ENCODE assay signal across 8 mouse cellular contexts in the genomic region with DNA sequence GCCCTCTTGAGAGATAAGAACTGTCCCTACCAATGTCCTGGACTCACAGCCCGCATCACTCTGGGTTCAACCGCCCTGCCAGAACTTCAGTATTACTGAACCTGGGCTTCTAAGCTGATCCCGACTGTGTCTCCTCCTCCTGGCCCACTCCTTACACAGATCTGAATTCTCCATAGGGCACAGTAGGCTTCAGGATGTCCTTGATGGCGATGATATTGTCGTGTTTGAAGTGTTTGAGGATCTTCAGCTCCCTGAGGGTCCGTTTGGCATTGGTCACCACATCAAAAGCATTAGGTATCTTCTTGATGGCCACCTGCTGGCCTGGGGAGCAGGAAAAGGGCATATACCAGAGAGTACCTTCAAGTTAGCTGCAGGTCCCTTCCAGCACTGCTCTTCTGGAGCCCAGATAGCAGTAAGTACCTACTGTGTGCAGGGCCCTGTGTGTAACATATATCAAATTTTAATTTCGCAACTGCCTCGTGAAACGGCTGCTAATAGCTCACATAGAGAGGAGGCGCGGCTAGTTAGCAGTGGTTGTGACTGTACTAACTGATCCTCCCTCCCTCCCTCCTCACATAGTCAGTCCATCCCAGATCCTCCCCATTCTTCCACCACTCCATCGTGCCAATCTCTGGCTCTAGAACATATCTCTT. TPM values are rescaled to one million over a fixed set of nuclear protein-coding genes. Genes with fewer than 3 reads are reported as not detected.
DNase-seq lines count a peak whose midpoint lies in the region; ATAC-seq and TF ChIP-seq lines count a peak whose summit lies in the region.
"Had no signal": no experiment of that assay in that cellular context is flagged by ENCODE, and none has a peak within 500 bp of the region (broad histone marks: within the 10 kb centered on the region; RNA-seq: fewer than 3 reads in every experiment).

No protein-coding gene starts in this region.

- TF ChIP-seq CTCF in lung, embryonic 14.5 days (IDR thresholded peaks at IDR 0.05; ENCODE audit: low read depth), result no peak
- no peak for TF ChIP-seq CTCF in embryonic fibroblast, embryonic 13.5 days (IDR thresholded peaks at IDR 0.05; ENCODE audit: borderline replicate concordance, insufficient read depth, low read length)
- 0 out of 2 replicates have a peak, but pooled peaks have one; percentile 8 for TF ChIP-seq CTCF in intestine, postnatal 0 days (IDR thresholded peaks at IDR 0.05; ENCODE audit: low read depth)

- DNase-seq in lung, embryonic 14.5 days, result no peak
- no peak for DNase-seq in lung, postnatal 36 days
- DNase-seq in retina, embryonic 14.5 days (ENCODE audit: low spot score), result no peak
- no peak for DNase-seq in testis, postnatal 14 days (ENCODE audit: low spot score)

- peak overlapping the region; percentile 75 for H3K4me3 ChIP-seq in lung, embryonic 14.5 days (ENCODE audit: low read depth, low read length)
- H3K4me3 ChIP-seq in embryonic fibroblast, embryonic 13.5 days (ENCODE audit: insufficient read depth, low read length), result peak overlapping the region; percentile 85
- peak overlapping the region; percentile 90 for H3K4me3 ChIP-seq in intestine, postnatal 0 days (ENCODE audit: low read depth, low read length)
- peak overlapping the region; percentile 70 for H3K4me3 ChIP-seq in neural tube, embryonic 14.5 days (ENCODE audit: low read depth, low read length)

- H3K4me2 ChIP-seq in lung, embryonic 14.5 days, result peak overlapping the region; percentile 82
- H3K4me2 ChIP-seq in intestine, postnatal 0 days (replicated peaks; ENCODE audit: low read depth), result peak overlapping the region; percentile 82
- H3K4me2 ChIP-seq in neural tube, embryonic 14.5 days (ENCODE audit: low read depth, low read length), result peak overlapping the region; percentile 51

- 0 out of 2 replicates have a peak, but pooled peaks cover 11% of the 10 kb centered on the region for H3K4me1 ChIP-seq in lung, embryonic 14.5 days (ENCODE audit: insufficient read depth)
- H3K4me1 ChIP-seq in embryonic fibroblast, embryonic 13.5 days (ENCODE audit: control insufficient read depth, insufficient read depth, low read length), result no peaks in the 10 kb centered on the region
- H3K4me1 ChIP-seq in intestine, postnatal 0 days (replicated peaks; ENCODE audit: control insufficient read depth, insufficient read depth, low read length), result 0 out of 2 replicates have a peak, but pooled peaks cover 13% of the 10 kb centered on the region
- H3K4me1 ChIP-seq in neural tube, embryonic 14.5 days (ENCODE audit: control insufficient read depth, insufficient read depth, low read length), result peaks cover 7% of the 10 kb centered on the region

- H3K27me3 ChIP-seq in lung, embryonic 14.5 days (ENCODE audit: insufficient read depth, low read length), result no peaks in the 10 kb centered on the region
- H3K27me3 ChIP-seq in intestine, postnatal 0 days (replicated peaks; ENCODE audit: control insufficient read depth, insufficient read depth, low read length), result no peaks in the 10 kb centered on the region
- no peaks in the 10 kb centered on the region for H3K27me3 ChIP-seq in neural tube, embryonic 14.5 days (ENCODE audit: control insufficient read depth, insufficient read depth, low read length)

- peak overlapping the region; percentile 88; the same call in 1 of the 2 replicates for H3K27ac ChIP-seq in lung, embryonic 14.5 days (ENCODE audit: low read depth)
- H3K27ac ChIP-seq in embryonic fibroblast, embryonic 13.5 days (ENCODE audit: insufficient read depth, low read length), result no peak overlapping the region
- no peak overlapping the region for H3K27ac ChIP-seq in intestine, postnatal 0 days (ENCODE audit: low read depth, low read length)
- peak overlapping the region; percentile 88; the same call in 1 of the 2 replicates for H3K27ac ChIP-seq in neural tube, embryonic 14.5 days (ENCODE audit: low read depth, low read length)

- TF ChIP-seq POLR2A in embryonic fibroblast, embryonic 13.5 days (IDR thresholded peaks at IDR 0.05; ENCODE audit: low read depth, low read length), result no peak

- H3K9me3 ChIP-seq in lung, embryonic 14.5 days (ENCODE audit: low read depth, low read length), result no peaks in the 10 kb centered on the region
- no peaks in the 10 kb centered on the region for H3K9me3 ChIP-seq in intestine, postnatal 0 days (ENCODE audit: control insufficient read depth)
- no peaks in the 10 kb centered on the region for H3K9me3 ChIP-seq in neural tube, embryonic 14.5 days (ENCODE audit: control insufficient read depth, low read length)

- H3K36me3 ChIP-seq in lung, embryonic 14.5 days (ENCODE audit: insufficient read depth), result peaks cover 50% of the 10 kb centered on the region
- peaks cover 38% of the 10 kb centered on the region for H3K36me3 ChIP-seq in intestine, postnatal 0 days (ENCODE audit: control insufficient read depth, insufficient read depth)
- H3K36me3 ChIP-seq in neural tube, embryonic 14.5 days (ENCODE audit: control insufficient read depth, insufficient read depth, low read length), result peaks cover 31% of the 10 kb centered on the region

- 55% methylated on average over 12 of the region's 12 CpGs for WGBS in lung, embryonic 14.5 days
- 61% methylated on average over 12 of the region's 12 CpGs for WGBS in intestine, postnatal 0 days
- WGBS in neural tube, embryonic 14.5 days, result 74% methylated on average over 12 of the region's 12 CpGs

- H3K9ac ChIP-seq in lung, embryonic 14.5 days, result peak overlapping the region; percentile 78
- peak overlapping the region; percentile 69 for H3K9ac ChIP-seq in intestine, postnatal 0 days (ENCODE audit: low read depth, low read length)
- peak overlapping the region; percentile 84 for H3K9ac ChIP-seq in neural tube, embryonic 14.5 days (replicated peaks; ENCODE audit: low read depth, low read length)

- no peak for ATAC-seq in lung, embryonic 14.5 days (ENCODE audit: insufficient read depth)
- no peak for ATAC-seq in intestine, postnatal 0 days
- ATAC-seq in neural tube, embryonic 14.5 days (ENCODE audit: low read depth), result no peak

RNA-seq across cellular contexts. Expression of a gene that starts 1.3 kb away (rescaled TPM):
- polyA plus RNA-seq in lung, embryonic 14.5 days (2014; fragmentation: Nextera tagmentation; extraction: Ambion mirVana), result 62.8 and 69.6 TPM in 2 replicates
- polyA plus RNA-seq in embryonic fibroblast, embryonic 13.5 days (2011; ENCODE audit: insufficient read length, low read depth, missing spikeins), result 28.3 and 35.6 TPM in 2 replicates
- polyA plus RNA-seq in intestine, postnatal 0 days (2015; fragmentation: Nextera tagmentation; extraction: Ambion mirVana), result 14.5 and 16.2 TPM in 2 replicates
- 52.8 and 65.7 TPM in 2 replicates for polyA plus RNA-seq in neural tube, embryonic 14.5 days (2014; fragmentation: Nextera tagmentation; extraction: Ambion mirVana)

RNA-seq across cellular contexts. Expression of a gene that starts 7.6 kb away (rescaled TPM):
- 615 and 660 TPM in 2 replicates for polyA plus RNA-seq in lung, embryonic 14.5 days (2014; fragmentation: Nextera tagmentation; extraction: Ambion mirVana)
- 140 and 530 TPM in 2 replicates for polyA plus RNA-seq in embryonic fibroblast, embryonic 13.5 days (2011; ENCODE audit: insufficient read length, low read depth, missing spikeins)
- 78.2 and 97.0 TPM in 2 replicates for polyA plus RNA-seq in intestine, postnatal 0 days (2015; fragmentation: Nextera tagmentation; extraction: Ambion mirVana)
- polyA plus RNA-seq in neural tube, embryonic 14.5 days (2014; fragmentation: Nextera tagmentation; extraction: Ambion mirVana), result 6.1 and 52.7 TPM in 2 replicates
- polyA plus RNA-seq: activated CD4-positive, CD25-positive, alpha-beta regulatory T cell, adult 4 months had no signal

RNA-seq across cellular contexts. Expression of a gene that starts 12.1 kb away (rescaled TPM):
- 48.9 and 54.1 TPM in 2 replicates for polyA plus RNA-seq in lung, embryonic 14.5 days (2014; fragmentation: Nextera tagmentation; extraction: Ambion mirVana)
- polyA plus RNA-seq in embryonic fibroblast, embryonic 13.5 days (2011; ENCODE audit: insufficient read length, low read depth, missing spikeins), result 18.4 and 23.8 TPM in 2 replicates
- polyA plus RNA-seq in intestine, postnatal 0 days (2015; fragmentation: Nextera tagmentation; extraction: Ambion mirVana), result 6.1 TPM in 2 replicates
- 35.6 and 36.9 TPM in 2 replicates for polyA plus RNA-seq in neural tube, embryonic 14.5 days (2014; fragmentation: Nextera tagmentation; extraction: Ambion mirVana)

RNA-seq across cellular contexts. Expression of a gene that starts 38.9 kb away (rescaled TPM):
- 0.31 and 0.42 TPM in 2 replicates for polyA plus RNA-seq in lung, embryonic 14.5 days (2014; fragmentation: Nextera tagmentation; extraction: Ambion mirVana)
- 0.70 TPM in 1 of 2 replicates, not detected in the other for polyA plus RNA-seq in embryonic fibroblast, embryonic 13.5 days (2011; ENCODE audit: insufficient read length, low read depth, missing spikeins)
- 0.56 and 0.69 TPM in 2 replicates for polyA plus RNA-seq in intestine, postnatal 0 days (2015; fragmentation: Nextera tagmentation; extraction: Ambion mirVana)
- polyA plus RNA-seq in neural tube, embryonic 14.5 days (2014; fragmentation: Nextera tagmentation; extraction: Ambion mirVana), result 7.2 and 9.3 TPM in 2 replicates
- polyA plus RNA-seq: activated CD4-positive, CD25-positive, alpha-beta regulatory T cell, adult 4 months had no signal

Comparison
In these comparisons a context has a peak if more than half of its experiments do, and no peak if none do; other contexts are left out.
1. H3K27ac ChIP-seq: peak in lung, embryonic 14.5 days (single experiment) and neural tube, embryonic 14.5 days (single experiment); none in embryonic fibroblast, embryonic 13.5 days (single experiment) and intestine, postnatal 0 days (single experiment).
2. Peak in every context shown above with its lines, with median percentiles within 50 percentile points of each other: H3K4me2 ChIP-seq, H3K4me3 ChIP-seq and H3K9ac ChIP-seq.